Mouse (Mus musculus): ENCODE results near the gene Mr1. TPM values are rescaled to one million over a fixed set of nuclear protein-coding genes. Genes with fewer than 3 reads are reported as not detected.

The Mr1 gene
- total RNA-seq, 2 experiments from 2014 or later, result 1.8 to 2.4 TPM

DNA sequence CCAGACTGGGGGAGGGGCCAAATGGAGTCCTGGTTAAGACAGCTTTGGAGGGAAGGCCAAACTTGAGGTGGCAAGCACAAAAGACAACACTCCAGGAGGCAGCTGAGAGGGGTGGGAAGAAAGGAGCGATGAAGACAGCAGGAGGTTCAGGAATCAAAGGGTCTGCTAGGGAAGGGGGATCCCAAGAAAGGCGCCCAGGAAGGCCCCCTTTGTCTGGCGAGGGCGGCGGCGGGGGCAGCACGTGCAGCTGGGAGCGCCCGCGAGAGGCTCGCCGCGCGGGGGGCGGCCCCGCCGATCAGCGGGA, 63.7 kb downstream of the Mr1 start:
- DNase-seq (ENCODE audit: low spot score in 2 of 2), result no peak
- intact Hi-C loops (cut with DNase I), result no loop called here

DNA sequence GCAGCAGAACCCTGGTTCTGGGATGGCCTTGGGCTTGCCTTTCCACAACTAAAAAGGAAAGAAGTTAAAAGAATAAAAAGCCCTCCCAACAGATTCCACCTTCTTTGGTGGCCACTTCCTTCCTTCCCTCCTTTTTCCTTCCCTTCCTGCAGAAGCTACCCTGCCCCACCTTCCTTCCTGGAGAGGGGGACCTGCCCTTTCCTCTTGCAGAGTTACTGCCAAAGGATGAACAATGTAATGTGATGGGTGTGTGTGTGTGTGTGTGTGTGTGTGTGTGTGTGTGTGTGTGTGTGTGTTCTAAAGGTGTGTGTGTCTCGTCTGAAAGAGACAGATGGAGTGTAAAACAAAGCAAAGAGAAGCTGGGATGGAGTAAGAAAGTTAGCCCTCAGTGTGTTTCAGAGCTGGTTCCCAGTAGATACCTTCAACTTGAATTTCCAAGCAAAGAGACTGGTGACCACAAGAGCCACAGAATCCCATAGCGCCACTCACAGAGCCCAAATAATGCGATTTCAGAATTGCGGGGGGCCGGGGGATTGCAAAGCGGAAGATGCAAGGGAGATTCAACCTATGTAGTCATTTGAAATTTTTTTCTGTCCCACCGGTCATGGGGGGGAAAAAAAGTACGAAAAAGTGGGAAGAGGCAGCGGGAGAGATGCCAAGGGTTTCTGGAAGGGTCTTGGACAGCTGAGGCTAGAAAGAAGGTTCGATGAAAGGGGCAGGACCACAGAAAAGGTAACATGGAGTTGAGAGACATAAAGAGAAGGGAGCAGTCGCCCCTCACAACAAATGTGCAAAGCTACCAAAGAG, 64.3 kb downstream of the Mr1 start:
- intact Hi-C loops (cut with DNase I), result no loop called here
- DNase-seq (ENCODE audit: low spot score in 2 of 2), result no peak

DNA sequence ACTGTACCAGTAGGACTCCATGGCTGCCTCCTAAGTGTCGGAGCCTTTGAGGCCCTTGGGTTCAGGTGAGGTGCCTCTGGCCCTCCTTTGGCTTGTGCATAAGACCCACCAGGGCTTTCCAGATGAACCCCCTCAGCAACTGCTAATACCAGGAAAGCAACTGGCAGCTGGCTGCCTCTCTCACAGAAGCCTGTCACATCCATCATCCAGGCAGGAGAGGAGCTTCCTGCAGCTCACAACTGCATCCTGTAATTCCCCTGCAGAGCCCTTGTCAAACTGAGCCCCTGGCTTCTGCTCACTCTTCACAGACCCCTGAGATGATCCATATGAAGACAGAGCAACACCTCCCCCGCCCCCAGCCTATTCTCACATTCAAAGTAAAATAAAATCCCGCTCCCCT, 68.9 kb downstream of the Mr1 start:
- intact Hi-C loops (cut with DNase I), result no loop called here
- DNase-seq (ENCODE audit: low spot score in 2 of 2), result no peak

Other genes starting within 250 kb of the Mr1 start
- gene Ier5, start 47.2 kb downstream of the Mr1 start, total RNA-seq (2021), result 10 to 100 TPM; 49.2 to 64.5 TPM
- 100 to 1,000 TPM; 113 to 118 TPM for gene Stx6, start 11.9 kb upstream of the Mr1 start, total RNA-seq (2021)
- 10 to 100 TPM; 12.3 to 12.7 TPM for gene BC034090, start 97.6 kb upstream of the Mr1 start, total RNA-seq (2021)